Mouse (Mus musculus) heart, embryonic 11.5 days (tissue): ENCODE results near the gene Klf9. TPM values are rescaled to one million over a fixed set of nuclear protein-coding genes. Genes with fewer than 3 reads are reported as not detected.

Source experiments
- ATAC-seq: fragments of 200-750 bp; cut with Nextera tagmentation; replicated peaks from 2 replicates; pipeline ENCODE4 v1.8.0; 2017; ENCODE audit warnings: moderate library complexity; ENCODE audit not compliant: insufficient number of reproducible peaks, low FRiP score, low TSS enrichment
- H3K27ac ChIP-seq: fragments of 300-500 bp; sonication (generic); 2 replicates; pipeline ENCODE4 v1.5.1; 2014; ENCODE audit warnings: mild to moderate bottlenecking, low read depth, low read length
- H3K27me3 ChIP-seq: fragments of 300-500 bp; sonication (generic); 2 replicates; pipeline ENCODE4 v1.6.1; 2014; ENCODE audit warnings: mild to moderate bottlenecking, low read length, mixed read lengths; ENCODE audit not compliant: control insufficient read depth, insufficient read depth
- H3K36me3 ChIP-seq: fragments of 300-500 bp; sonication (generic); 2 replicates; pipeline ENCODE4 v1.6.1; 2014; ENCODE audit warnings: mild to moderate bottlenecking, low read length, moderate library complexity, mixed read lengths; ENCODE audit not compliant: control insufficient read depth, insufficient read depth
- H3K4me1 ChIP-seq: fragments of 300-500 bp; sonication (generic); 2 replicates; pipeline ENCODE4 v1.6.1; 2014; ENCODE audit warnings: low read length; ENCODE audit not compliant: control insufficient read depth, insufficient read depth
- H3K4me2 ChIP-seq: fragments of 300-500 bp; sonication (generic); 2 replicates; pipeline ENCODE4 v1.6.1; 2014; ENCODE audit warnings: mild to moderate bottlenecking, moderate library complexity
- H3K4me3 ChIP-seq: fragments of 300-500 bp; sonication (generic); 2 replicates; pipeline ENCODE4 v1.5.1; 2014; ENCODE audit warnings: low read depth, low read length
- H3K9ac ChIP-seq: fragments of 300-500 bp; sonication (generic); 2 replicates; pipeline ENCODE4 v1.6.1; 2014; ENCODE audit warnings: mild to moderate bottlenecking, low read depth, low read length, moderate library complexity
- H3K9me3 ChIP-seq: fragments of 300-500 bp; sonication (generic); replicated peaks from 2 replicates; pipeline ENCODE4 v1.6.1; 2016; ENCODE audit warnings: low read length; ENCODE audit not compliant: control insufficient read depth
- WGBS: fragments of 180-500 bp; shearing (Covaris S2); extraction: QIAGEN DNeasy Blood & Tissue Kit; methylation state at CpG from one replicate; pipeline ENCODE4 v1.1.7; 2014; ENCODE audit not compliant: insufficient replicate concordance; 5-methylcytosine and 5-hydroxymethylcytosine counted together
- polyA plus RNA-seq: library from polyadenylated mRNA; unstranded; fragments of >200 nt; fragmentation: Nextera tagmentation; extraction: Ambion mirVana; gene quantifications from 2 replicates; pipeline ENCODE4 v1.2.1, GENCODE M21; 2014

Gene Klf9
- polyA plus RNA-seq, 1 experiment from 2014 or later: 1.2 TPM

DNA sequence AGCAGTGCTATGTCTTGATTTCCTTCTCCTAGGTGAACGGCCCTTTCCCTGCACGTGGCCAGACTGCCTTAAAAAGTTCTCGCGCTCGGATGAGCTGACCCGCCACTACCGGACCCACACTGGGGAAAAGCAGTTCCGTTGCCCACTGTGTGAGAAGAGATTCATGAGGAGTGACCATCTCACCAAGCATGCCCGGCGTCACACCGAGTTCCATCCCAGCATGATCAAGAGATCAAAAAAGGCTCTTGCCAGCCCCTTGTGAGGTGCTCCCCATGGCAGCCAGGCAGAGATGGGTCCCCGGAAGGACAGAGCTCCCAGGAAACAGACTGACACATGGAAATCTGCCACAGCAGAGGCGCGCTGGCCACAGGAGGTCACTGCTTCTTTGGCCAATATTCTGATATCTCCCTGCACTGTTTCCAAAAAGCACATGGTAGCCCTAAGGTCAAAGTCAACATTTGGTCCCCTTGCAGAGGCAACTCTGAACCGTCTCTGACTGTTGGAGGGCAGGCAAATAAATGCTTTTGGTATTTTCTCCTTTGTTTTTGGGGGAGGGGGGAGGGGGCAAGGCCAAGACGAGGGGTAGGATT is 23.7 kb downstream of the Klf9 start:
- 90% methylated on average over 16 of the region's 16 CpGs for WGBS
- no peak for ATAC-seq

DNA sequence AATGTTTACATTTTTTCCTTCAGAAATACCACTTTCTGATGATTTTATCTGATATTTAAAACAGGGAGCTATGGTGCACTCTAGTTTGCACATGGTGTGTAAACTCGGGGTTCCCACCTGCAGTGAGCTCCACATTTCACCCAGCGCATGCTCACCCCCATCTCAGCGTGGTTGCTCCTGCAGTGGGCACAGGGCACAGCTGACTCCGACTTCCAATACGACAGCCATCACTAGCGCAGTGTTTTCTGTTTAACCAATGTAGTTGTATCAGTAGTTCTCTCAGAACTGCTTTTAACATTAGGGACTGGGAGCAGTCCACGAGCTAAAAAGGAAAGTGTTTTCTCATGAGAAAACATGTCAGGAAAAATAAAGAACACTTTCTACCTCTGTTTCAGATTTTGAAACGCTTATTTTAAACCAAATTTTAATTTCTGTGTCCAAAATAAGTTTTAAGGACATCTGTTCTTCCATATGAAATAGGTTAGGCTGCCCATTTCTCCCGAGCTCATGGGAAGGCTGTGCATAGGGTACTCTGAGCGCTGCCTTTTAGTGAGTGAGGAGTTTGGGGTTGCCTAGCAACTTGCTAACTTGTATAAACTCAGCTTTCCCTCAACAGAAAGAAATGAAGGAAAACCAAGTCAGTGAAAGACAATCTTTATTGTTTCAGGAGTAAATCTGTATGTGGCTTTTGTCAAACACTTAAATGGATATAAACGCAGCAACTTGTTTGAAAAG is 25.7 kb downstream of the Klf9 start:
- no peaks in the 10 kb centered on the region for H3K36me3 ChIP-seq
- H3K4me3 ChIP-seq: no peak overlapping the region
- H3K27ac ChIP-seq: no peak overlapping the region
- no peak overlapping the region for H3K4me2 ChIP-seq
- H3K27me3 ChIP-seq: no peaks in the 10 kb centered on the region
- H3K9ac ChIP-seq: no peak overlapping the region
- ATAC-seq: no peak
- H3K4me1 ChIP-seq: peaks cover 2% of the 10 kb centered on the region; the same call in 1 of the 2 replicates
- 78% methylated on average over 11 of the region's 11 CpGs for WGBS
- H3K9me3 ChIP-seq: no peaks in the 10 kb centered on the region

More for the DNA sequence above, 23.7 kb downstream of the Klf9 start:
- Histone ChIP-seq H3K4me3 (no peak overlapping the region), H3K9me3 (no peaks in the 10 kb centered on the region), H3K9ac (no peak overlapping the region), H3K4me1 (peaks cover 2% of the 10 kb centered on the region; the same call in 1 of the 2 replicates), H3K36me3 (no peaks in the 10 kb centered on the region), H3K27me3 (no peaks in the 10 kb centered on the region), H3K27ac (no peak overlapping the region), H3K4me2 (no peak overlapping the region)

- 79% methylated on average over 5 of the region's 5 CpGs for whole genome bisulfite sequencing
- Histone ChIP-seq H3K4me1 (no peaks in the 10 kb centered on the region), H3K4me2 (no peak overlapping the region), H3K27ac (no peak overlapping the region), H3K4me3 (no peak overlapping the region), H3K9ac (no peak overlapping the region), H3K27me3 (no peaks in the 10 kb centered on the region), H3K36me3 (no peaks in the 10 kb centered on the region), H3K9me3 (no peaks in the 10 kb centered on the region)
- no peak for ATAC-seq
Measured at GRCm38 (mm10) chr19:23168899-23169658, 28.1 kb downstream of the Klf9 start.

DNA sequence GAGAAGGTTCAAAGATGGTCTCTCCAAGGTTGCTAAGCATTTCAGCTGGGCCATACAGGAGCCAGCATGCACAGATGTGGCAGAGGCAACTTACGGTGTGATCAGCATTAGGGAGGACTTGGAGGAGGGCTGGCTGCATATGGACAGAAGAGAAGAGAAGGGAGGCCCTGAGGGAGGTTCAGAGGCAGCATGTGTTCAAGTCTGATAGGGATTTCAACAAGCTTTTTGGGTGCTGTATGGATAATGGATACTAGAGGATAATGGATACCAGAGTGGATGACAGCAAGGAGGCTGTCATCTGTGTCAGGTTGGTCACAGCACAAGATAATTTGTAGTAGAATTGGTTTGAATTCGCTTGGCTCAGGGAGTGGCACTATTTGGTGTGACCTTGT is 28.6 kb downstream of the Klf9 start:
- no peak overlapping the region for H3K4me3 ChIP-seq
- H3K4me1 ChIP-seq: no peaks in the 10 kb centered on the region
- no peaks in the 10 kb centered on the region for H3K9me3 ChIP-seq
- no peak overlapping the region for H3K27ac ChIP-seq
- ATAC-seq: no peak
- no peaks in the 10 kb centered on the region for H3K27me3 ChIP-seq
- no peaks in the 10 kb centered on the region for H3K36me3 ChIP-seq
- H3K4me2 ChIP-seq: no peak overlapping the region
- no peak overlapping the region for H3K9ac ChIP-seq
- WGBS: 91% methylated on average over 2 of the region's 2 CpGs

DNA sequence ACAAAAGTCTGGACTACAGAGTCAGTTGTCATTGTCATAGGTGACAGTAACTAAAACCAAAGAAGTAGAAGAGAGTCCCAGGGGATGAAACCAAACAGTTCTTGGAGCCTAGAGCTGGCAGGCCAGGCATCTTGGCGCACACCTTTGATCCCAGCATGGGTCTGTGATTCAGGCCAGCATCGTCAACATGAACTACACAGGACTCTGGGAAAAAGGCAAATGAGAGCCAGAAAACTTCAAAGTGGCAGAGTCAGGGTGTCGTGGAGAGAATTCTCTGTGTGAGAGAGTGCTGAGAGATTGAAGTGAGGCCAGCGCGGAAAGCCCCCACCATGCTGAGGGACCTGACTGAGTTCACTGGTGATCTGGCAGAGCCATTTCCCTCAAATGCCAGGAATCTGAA is 29.4 kb downstream of the Klf9 start:
- H3K4me3 ChIP-seq: no peak overlapping the region
- H3K27me3 ChIP-seq: no peaks in the 10 kb centered on the region
- no peak for ATAC-seq
- H3K27ac ChIP-seq: no peak overlapping the region
- 73% methylated on average over 5 of the region's 5 CpGs for WGBS
- H3K4me2 ChIP-seq: no peak overlapping the region
- no peaks in the 10 kb centered on the region; the same call in 1 of the 2 replicates for H3K4me1 ChIP-seq
- H3K9ac ChIP-seq: no peak overlapping the region
- H3K36me3 ChIP-seq: no peaks in the 10 kb centered on the region
- H3K9me3 ChIP-seq: no peaks in the 10 kb centered on the region

DNA sequence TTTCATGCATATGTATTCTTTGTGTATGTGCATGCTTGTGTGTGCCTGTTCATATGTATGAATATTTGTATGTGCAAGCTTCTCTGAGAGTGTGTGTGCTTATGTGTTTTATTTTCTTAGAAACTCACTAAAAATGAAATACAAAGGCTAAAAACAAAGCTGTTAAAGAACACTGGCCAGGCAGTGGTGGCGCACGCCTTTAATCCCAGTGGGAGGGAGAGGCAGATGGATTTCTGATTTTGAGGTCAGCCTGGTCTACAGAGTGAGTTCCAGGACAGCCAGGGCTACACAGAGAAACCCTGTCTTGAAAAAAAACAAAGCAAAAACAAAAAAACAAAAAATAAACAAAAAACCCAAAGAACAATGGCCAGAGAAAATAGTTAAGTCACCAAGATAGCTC is 30.1 kb downstream of the Klf9 start:
- Histone ChIP-seq H3K4me3 (no peak overlapping the region), H3K4me1 (no peaks in the 10 kb centered on the region; the same call in 1 of the 2 replicates), H3K9me3 (no peaks in the 10 kb centered on the region), H3K27ac (no peak overlapping the region), H3K36me3 (no peaks in the 10 kb centered on the region), H3K9ac (no peak overlapping the region), H3K27me3 (no peaks in the 10 kb centered on the region), H3K4me2 (no peak overlapping the region)
- ATAC-seq: no peak
- WGBS: 87% methylated on average over 2 of the region's 2 CpGs

- no peak overlapping the region for H3K4me3 ChIP-seq
- H3K9me3 ChIP-seq: no peaks in the 10 kb centered on the region
- no peaks in the 10 kb centered on the region for H3K27me3 ChIP-seq
- no peak overlapping the region for H3K27ac ChIP-seq
- no peaks in the 10 kb centered on the region for H3K36me3 ChIP-seq
- 73% methylated on average over 3 of the region's 3 CpGs for WGBS
- no peaks in the 10 kb centered on the region; the same call in 1 of the 2 replicates for H3K4me1 ChIP-seq
- no peak for ATAC-seq
- no peak overlapping the region for H3K4me2 ChIP-seq
- H3K9ac ChIP-seq: no peak overlapping the region
Measured at GRCm38 (mm10) chr19:23175090-23175489, 34.1 kb downstream of the Klf9 start.

DNA sequence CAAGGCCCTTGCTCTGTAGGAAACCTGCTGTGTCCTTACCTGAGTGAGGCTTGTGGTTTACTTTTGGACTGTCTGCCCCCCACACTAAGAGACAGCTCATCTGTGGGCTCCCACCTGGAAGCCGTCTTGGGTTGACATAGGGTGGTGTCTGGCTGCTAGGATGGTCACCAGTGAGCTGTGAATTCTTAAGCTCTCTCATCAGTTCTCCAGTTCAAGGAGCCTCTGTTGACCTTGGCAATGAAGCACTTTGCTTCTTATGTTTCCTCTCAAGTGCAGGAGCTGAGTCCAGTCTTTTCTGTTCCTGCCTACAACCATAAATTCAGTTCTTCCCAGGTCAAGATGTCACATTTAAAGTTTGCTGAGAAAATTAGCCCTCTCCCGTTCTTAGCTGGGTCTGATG is 34.5 kb downstream of the Klf9 start:
- Histone ChIP-seq H3K4me1 (no peaks in the 10 kb centered on the region; the same call in 1 of the 2 replicates), H3K4me3 (no peak overlapping the region), H3K9me3 (no peaks in the 10 kb centered on the region), H3K27ac (no peak overlapping the region), H3K36me3 (no peaks in the 10 kb centered on the region), H3K4me2 (no peak overlapping the region), H3K27me3 (no peaks in the 10 kb centered on the region), H3K9ac (no peak overlapping the region)
- ATAC-seq: no peak
- WGBS: 62% methylated on average over 2 of the region's 2 CpGs
